Mouse (Mus musculus) liver, postnatal 0 days (tissue): ENCODE measurements around the gene Efna5.

Experiments used
- CTCF ChIP-seq: sonication (generic); IDR thresholded peaks from 2 replicates; pipeline ENCODE4 v1.5.1; 2016; ENCODE audit warnings: antibody characterized with exemption, low read depth
- EP300 ChIP-seq: IDR thresholded peaks from 2 replicates; pipeline ENCODE4 v1.6.1; 2016; ENCODE audit warnings: antibody characterized with exemption, low read depth, mild to moderate bottlenecking

GRCm38 (mm10) chr17:62889991-62890390 is 8.9 kb upstream of the Efna5 start:
- no peak for TF ChIP-seq CTCF
- no peak for TF ChIP-seq EP300
